Comparison of ENCODE assay signal across 17 mouse cellular contexts in genomic region chr12:33183138-33183627, GRCm38 (mm10). TPM values are rescaled to one million over a fixed set of nuclear protein-coding genes. Genes with fewer than 3 reads are reported as not detected.
A peak's percentile ranks its signal among the peaks of the same experiment; 100 is the strongest.
DNase-seq lines count a peak whose midpoint lies in the region; ATAC-seq and TF ChIP-seq lines count a peak whose summit lies in the region.
"Had no signal": no experiment of that assay in that cellular context is flagged by ENCODE, and none has a peak within 500 bp of the region (broad histone marks: within the 10 kb centered on the region; RNA-seq: fewer than 3 reads in every experiment).

No protein-coding gene starts in this region.

- no peak overlapping the region for H3K9ac ChIP-seq in MEL (ENCODE audit: control insufficient read depth, low read depth, low read length, poor library complexity, severe bottlenecking)
- no peak overlapping the region for H3K9ac ChIP-seq in kidney, embryonic 15.5 days

- peaks cover 13 to 24% of the 10 kb centered on the region in 2 experiments for H3K4me1 ChIP-seq in MEL (ENCODE audit: control insufficient read depth in 1 of 2, insufficient read depth in 2 of 2, low read length in 2 of 2)
- H3K4me1 ChIP-seq in kidney, embryonic 15.5 days = peaks cover 32% of the 10 kb centered on the region

- DNase-seq in thymus, postnatal 0 days (ENCODE audit: low spot score) = peak; percentile 6
- DNase-seq in thymus, postnatal 10 days (ENCODE audit: low spot score in 2 of 2) = no peak
- DNase-seq in MEL (ENCODE audit: low read depth, low spot score) = peak; percentile 34
- DNase-seq in layer of hippocampus, postnatal 14 days (ENCODE audit: low spot score in 2 of 2) = no peak
- no peak for DNase-seq in heart, postnatal 4 days
- DNase-seq: adrenal gland, postnatal 14 days; cerebellum, adult 8-10 months; cerebellum, postnatal 36 days; gastrocnemius, adult 2 months; kidney, postnatal 10 days; lung, postnatal 4 days had no signal

- no peak for TF ChIP-seq EP300 in MEL (IDR thresholded peaks at IDR 0.05; ENCODE audit: low read depth in 1 of 2, low read length in 2 of 2)

- no peak for TF ChIP-seq CTCF in MEL (IDR thresholded peaks at IDR 0.05 in 2 of 3, conservative IDR thresholded peaks at IDR 0.05 in 1 of 3; ENCODE audit: control insufficient read depth in 1 of 3, insufficient read depth in 1 of 3, low read depth in 2 of 3, low read length in 3 of 3, poor library complexity in 1 of 3, severe bottlenecking in 1 of 3)

- peak overlapping the region in 1 of 2 experiments; percentile 14; a peak in 1 of 4 replicates for H3K4me3 ChIP-seq in MEL (ENCODE audit: control insufficient read depth in 1 of 2, insufficient read depth in 1 of 2, low read depth in 2 of 2, low read length in 2 of 2)
- no peak overlapping the region for H3K4me3 ChIP-seq in kidney, embryonic 15.5 days (replicated peaks)
- H3K4me3 ChIP-seq: gastrocnemius, adult 2 months; midbrain, embryonic 10.5 days had no signal

- TF ChIP-seq POLR2A in MEL (IDR thresholded peaks at IDR 0.05; ENCODE audit: control insufficient read depth in 1 of 2, insufficient read depth in 1 of 2, low read depth in 1 of 2, low read length in 2 of 2, poor library complexity in 1 of 2) = no peak

- no peaks in the 10 kb centered on the region for H3K27me3 ChIP-seq in MEL (ENCODE audit: control insufficient read depth in 1 of 2, insufficient read depth in 2 of 2, low read length in 2 of 2)
- H3K27me3 ChIP-seq in kidney, embryonic 15.5 days = no peaks in the 10 kb centered on the region

- WGBS in kidney, embryonic 15.5 days = 57% methylated on average over 4 of the region's 4 CpGs

- peak overlapping the region; percentile 39; the same call in 1 of the 2 replicates for H3K27ac ChIP-seq in MEL (ENCODE audit: control insufficient read depth, low read depth, low read length)
- no peak overlapping the region for H3K27ac ChIP-seq in kidney, embryonic 15.5 days
- H3K27ac ChIP-seq: gastrocnemius, adult 2 months; midbrain, embryonic 10.5 days; stomach, postnatal 0 days had no signal

- no peak for TF ChIP-seq RAD21 in MEL (IDR thresholded peaks at IDR 0.05; ENCODE audit: low read depth, low read length)

- ATAC-seq in inflammation-experienced regulatory T-cells, adult 6 months = peak; percentile 83
- no peak for ATAC-seq in kidney, embryonic 15.5 days (replicated peaks; ENCODE audit: low FRiP score)
- ATAC-seq: intestine, postnatal 0 days had no signal

- H3K9me3 ChIP-seq in MEL (replicated peaks; ENCODE audit: insufficient read depth, low read length) = no peaks in the 10 kb centered on the region
- no peaks in the 10 kb centered on the region for H3K9me3 ChIP-seq in kidney, embryonic 15.5 days (replicated peaks)
- H3K9me3 ChIP-seq: G1E; midbrain, embryonic 10.5 days had no signal

- peaks cover 0 to 24% of the 10 kb centered on the region in 2 experiments; a peak in 2 of 4 replicates for H3K36me3 ChIP-seq in MEL (ENCODE audit: control insufficient read depth in 1 of 2, insufficient read depth in 2 of 2, low read length in 2 of 2)
- H3K36me3 ChIP-seq in kidney, embryonic 15.5 days = no peaks in the 10 kb centered on the region
- H3K36me3 ChIP-seq: midbrain, embryonic 10.5 days had no signal

- no peaks in the 10 kb centered on the region for H3K79me2 ChIP-seq in MEL (ENCODE audit: control insufficient read depth, insufficient read depth, low read length, poor library complexity)

- no peak overlapping the region for H3K4me2 ChIP-seq in kidney, embryonic 15.5 days

TF ChIP-seq in MEL, 35 proteins besides CTCF, POLR2A, EP300 and RAD21:
- TF ChIP-seq GATA1 (IDR thresholded peaks at IDR 0.05; ENCODE audit: low read depth, low read length) (peak; percentile 36; the same call in 1 of the 2 replicates), MAFK (IDR thresholded peaks at IDR 0.05; ENCODE audit: borderline replicate concordance, low read depth, low read length) (no peak)

RNA-seq across cellular contexts. Expression of gene Atxn7l1, which starts 35.7 kb away (rescaled TPM):
- 27.3 and 34.3 TPM in 2 replicates for polyA plus RNA-seq in thymus, postnatal 0 days (2015; fragmentation: Nextera tagmentation; extraction: Ambion mirVana)
- total RNA-seq in MEL (2012; rRNA removed) = 11.6 and 15.1 TPM in 2 replicates
- 10 to 100 TPM in 1 of 2 experiments, not detected in 1; 50.3 TPM for polyA plus RNA-seq in MEL (2012; ENCODE audit: insufficient read depth in 1 of 2, insufficient read length in 2 of 2, low read depth in 1 of 2, low replicate concordance in 2 of 2, missing spikeins in 1 of 2)
- 10 to 100 TPM; 59.7 to 94.2 (median 92.9) TPM for polyA plus RNA-seq in inflammation-experienced regulatory T-cells, adult 6 months (2017; shearing (Covaris generic))
- 10 to 100 TPM; 46.3 to 47.5 TPM for total RNA-seq in layer of hippocampus, postnatal 14 days (2021)
- total RNA-seq in heart, postnatal 4 days (2021) = 10 to 100 TPM; 16.8 to 17.5 TPM
- polyA plus RNA-seq in kidney, embryonic 15.5 days (2015; fragmentation: Nextera tagmentation; extraction: Ambion mirVana) = 11.1 and 12.7 TPM in 2 replicates

Comparison
In these comparisons a context has a peak if more than half of its experiments do, and no peak if none do; other contexts are left out.
1. DNase-seq: peak in thymus, postnatal 0 days (single experiment) and MEL (single experiment); none in thymus, postnatal 10 days (0 of 2), layer of hippocampus, postnatal 14 days (0 of 2) and heart, postnatal 4 days (single experiment).